Mouse (Mus musculus): Measurements from ENCODE around the gene Plxnb1.

Plxnb1 gene

DNA sequence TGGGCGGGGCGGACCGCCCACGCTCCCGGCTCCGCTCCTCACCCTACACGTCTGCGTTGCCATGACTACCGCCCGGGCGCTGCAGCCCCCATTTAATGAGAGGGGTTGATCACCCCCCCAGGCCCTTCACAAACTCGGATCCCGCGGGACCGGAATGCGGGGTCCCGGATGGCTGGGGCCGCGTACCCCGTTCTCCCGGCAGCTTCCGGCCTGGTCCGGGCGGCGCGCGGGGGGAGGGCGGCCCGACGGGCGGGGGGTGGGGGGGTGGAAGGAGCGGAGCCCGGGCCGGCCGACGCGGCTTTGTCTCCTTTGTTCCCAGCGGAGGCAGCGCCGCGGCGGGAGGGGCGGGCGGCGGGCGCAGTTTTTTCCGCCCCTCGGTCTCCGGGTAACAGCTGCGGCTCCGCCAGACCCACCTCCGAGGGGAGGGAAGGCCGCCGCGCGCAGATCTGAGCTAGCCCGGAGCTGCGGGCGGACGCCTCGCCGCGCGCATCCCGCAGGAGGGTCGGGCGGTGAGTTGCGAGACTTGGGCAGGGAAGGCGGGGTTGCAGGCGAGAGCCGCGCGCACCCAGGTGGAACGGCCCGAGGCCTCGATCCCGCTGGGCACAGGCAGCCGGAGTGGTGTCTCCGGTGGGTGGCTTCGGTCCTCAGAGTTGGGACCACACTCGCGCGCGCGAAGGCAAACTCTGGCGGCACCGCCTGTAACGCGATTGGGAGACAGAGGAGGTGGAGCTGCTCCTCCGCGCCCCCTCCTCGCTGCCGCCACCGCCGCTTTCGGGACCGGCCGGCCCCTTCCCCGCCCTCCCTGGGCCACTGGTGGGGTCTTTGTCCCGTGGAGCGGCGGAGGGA, at the start of gene Plxnb1:
TSS of gene Plxnb1 (plus strand) at position 253 of the 846 bp plus-strand sequence.
- no peak for DNase-seq (ENCODE audit: low spot score)

DNA sequence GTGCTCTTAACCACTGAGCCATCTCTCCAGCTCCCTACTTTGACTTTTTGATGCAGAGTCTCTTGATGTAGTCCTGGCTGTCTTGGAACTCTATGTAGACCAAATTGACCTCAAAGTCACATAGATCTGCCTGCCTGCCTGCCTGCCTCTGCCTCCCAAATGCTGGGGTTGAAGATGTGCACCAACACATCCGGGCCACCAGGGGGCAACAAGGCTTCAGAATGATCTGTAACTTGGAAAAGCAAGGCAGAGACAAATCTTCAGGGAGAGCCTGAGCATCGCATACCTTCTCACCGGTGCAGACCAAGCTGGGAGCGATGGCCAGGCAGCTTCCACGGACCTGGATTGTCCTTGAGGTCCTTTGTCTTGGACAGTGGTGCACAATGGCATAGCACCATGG, 48.9 kb upstream of the Plxnb1 start:
- DNase-seq (ENCODE audit: low spot score), result no peak

DNA sequence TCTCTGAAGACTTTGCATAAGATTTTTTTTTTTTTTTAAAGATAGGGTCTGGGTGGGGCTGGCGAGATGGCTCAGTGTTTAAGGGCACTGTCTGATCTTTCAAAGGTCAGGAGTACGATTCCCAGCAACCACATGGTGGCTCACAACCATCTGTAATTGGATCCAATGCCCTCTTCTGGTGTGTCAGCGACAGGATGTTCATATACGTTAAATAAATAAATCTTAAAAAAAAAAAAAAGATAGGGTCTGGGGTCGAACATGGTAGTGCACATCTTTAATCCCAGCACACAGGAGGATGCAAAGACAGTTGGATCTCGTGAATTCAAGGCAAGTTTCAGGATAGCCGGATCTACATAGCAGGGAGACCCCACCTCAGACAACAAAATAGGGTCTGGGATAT, 45.9 kb upstream of the Plxnb1 start:
- no peak for DNase-seq (ENCODE audit: low spot score)

- no peak for DNase-seq (ENCODE audit: low spot score)
Measured at GRCm38 (mm10) chr9:109049996-109050673, 45.1 kb upstream of the Plxnb1 start.

DNA sequence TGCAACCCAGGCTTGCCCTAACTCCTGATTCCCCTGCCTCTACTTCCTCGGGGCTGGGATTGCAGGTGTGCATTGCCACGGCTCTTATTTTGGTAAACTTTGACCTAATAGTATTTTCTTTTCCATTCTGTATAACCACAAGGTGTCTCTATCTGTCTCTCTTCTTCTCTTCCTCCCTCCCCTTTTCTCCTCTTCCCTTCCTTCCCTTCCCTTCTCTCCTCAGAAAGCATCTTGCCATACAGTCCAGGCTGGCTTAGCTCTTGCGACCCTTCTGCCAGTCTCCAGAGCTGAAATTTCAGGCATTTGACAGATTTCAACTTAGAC, 44.6 kb upstream of the Plxnb1 start:
- no peak for DNase-seq (ENCODE audit: low spot score)

GRCm38 (mm10) chr9:109051011-109051501, 44.1 kb upstream of the Plxnb1 start:
- no peak for DNase-seq (ENCODE audit: low spot score)

DNA sequence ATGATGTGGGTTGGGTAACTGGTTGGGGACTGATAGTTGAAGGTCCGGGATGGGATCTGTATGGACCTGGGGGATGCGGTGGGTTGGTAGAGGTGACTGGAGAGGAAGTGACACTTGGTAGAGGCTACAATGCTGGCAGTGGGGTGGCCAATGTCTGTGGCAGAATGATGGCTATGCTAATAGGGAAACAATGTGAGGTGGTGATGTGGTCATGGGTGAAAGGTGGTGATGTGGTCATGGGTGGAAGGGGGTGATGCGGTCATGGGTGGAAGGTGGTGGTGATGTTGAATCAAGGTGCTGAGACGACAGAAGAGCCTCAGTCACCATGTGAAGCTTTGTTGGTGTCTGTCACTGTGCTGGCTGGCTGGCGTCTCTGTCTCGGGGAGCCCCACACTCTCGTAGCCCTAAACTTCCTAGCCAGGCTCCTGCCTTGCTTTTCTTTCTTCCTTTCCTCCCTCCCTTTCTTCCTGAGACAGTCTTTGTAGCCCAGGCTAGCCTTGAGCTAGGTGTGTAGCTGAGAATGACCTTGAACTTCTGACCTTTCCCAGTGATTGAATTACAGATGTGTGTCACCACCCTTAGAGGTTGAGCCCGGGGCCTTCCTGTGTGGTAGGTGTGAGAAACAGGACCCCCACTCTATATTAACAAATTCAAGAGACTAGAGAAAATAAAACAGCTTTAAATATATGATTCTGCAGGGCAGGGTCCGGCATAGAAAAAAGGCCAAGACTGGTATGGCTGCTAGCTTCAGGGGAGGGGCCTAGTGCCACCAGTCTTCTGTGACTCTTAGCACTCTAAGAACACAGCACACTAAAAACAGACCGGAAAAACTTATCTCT, 43.3 kb upstream of the Plxnb1 start:
- no peak for DNase-seq (ENCODE audit: low spot score)

DNA sequence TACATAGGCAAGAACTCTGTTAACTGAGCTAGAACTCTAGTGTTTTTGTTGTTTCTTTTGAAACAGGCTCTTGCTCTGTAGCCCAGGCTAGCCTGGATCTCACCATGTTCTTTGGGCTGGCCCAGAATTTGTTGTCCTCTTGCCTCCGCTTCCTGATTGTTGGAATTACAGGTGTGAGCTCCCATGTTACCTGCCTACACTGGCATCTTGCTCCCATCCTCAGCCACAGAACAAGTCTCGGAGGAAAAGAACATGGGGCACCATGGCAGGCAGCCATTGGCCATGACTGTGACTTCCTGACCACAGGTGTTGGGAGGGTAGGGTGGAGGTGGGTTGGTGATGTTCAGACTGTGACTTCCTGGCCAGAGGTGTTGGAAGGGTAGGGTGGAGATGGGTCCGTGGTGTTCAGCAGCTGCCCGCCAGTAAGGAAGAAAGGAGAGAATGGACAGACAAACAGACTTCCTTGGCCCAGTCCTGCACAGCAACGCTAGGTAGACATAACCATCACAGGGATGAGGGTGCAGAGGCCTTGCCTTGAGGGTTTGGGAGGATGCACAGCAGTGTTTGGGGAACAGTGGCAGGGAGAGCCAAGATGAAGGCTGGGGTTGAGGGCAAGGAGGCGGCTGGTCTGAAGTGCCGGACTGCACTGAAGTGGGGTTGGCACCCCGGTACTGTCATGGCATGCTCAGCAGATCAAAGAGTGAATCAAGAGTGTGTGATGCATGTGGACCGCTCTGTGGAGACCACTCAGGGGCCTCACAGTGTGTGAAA, 42.5 kb upstream of the Plxnb1 start:
- no peak for DNase-seq (ENCODE audit: low spot score)

DNA sequence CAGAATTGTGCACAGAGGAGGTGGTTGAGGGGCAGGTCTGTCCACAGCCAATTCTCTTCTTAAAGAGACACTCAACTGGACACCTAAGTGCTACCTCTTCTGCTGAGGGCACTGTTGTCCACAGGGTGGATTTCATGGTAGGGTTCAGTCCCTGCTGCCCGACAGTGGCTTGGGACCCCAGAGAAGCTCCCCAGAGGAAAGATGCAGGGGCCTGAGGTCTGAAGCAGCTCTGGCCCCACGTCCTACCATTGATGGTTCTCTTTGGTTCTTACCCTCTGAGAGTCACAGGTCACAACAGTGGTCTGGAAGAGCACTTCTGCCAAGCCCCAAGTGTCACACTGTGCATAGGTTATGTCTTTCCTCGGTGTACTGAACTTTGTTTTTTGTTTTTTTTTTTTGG, 41.8 kb upstream of the Plxnb1 start:
- no peak for DNase-seq (ENCODE audit: low spot score)

- DNase-seq (ENCODE audit: low spot score), result no peak
Measured at GRCm38 (mm10) chr9:109053851-109054250, 41.3 kb upstream of the Plxnb1 start.

GRCm38 (mm10) chr9:109054712-109055111, 40.5 kb upstream of the Plxnb1 start:
- DNase-seq (ENCODE audit: low spot score), result peak; percentile 59

DNA sequence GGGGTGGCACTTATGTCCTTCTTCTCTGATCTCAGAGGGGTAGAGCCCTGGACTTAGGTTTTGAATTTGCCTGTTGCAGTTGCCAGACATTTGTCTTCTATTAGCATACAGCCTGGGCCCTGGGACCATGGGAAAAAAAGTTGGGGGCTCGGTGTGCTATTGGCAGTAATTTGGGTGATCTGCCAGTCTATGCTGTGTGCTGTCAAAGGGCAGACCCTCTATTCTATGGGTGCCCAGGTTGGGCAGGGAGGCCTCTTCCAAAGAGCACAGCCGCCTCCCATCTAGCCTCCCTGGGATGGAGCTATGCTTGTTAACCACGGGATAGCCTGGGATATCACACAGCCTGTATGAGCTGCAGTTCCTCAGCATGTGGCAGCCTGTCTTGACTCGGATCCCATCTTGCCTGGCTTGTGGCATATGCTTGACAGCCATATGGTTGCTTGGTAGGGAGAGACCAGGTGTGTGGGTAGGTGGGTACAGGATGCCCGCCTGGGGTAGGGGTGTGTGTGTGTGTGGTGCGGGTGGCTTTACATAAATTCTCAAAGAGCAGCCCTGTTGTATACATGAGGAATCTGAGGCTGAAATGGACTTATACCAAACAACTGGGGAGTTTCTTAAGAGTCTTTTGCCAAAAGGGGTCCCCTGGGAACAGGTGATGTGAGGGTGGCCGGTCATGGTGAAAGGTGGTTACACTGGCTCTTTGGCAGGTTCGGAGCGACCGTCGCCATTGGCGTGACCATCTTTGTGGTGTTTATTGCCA, 39.7 kb upstream of the Plxnb1 start:
- no peak for DNase-seq (ENCODE audit: low spot score)

DNA sequence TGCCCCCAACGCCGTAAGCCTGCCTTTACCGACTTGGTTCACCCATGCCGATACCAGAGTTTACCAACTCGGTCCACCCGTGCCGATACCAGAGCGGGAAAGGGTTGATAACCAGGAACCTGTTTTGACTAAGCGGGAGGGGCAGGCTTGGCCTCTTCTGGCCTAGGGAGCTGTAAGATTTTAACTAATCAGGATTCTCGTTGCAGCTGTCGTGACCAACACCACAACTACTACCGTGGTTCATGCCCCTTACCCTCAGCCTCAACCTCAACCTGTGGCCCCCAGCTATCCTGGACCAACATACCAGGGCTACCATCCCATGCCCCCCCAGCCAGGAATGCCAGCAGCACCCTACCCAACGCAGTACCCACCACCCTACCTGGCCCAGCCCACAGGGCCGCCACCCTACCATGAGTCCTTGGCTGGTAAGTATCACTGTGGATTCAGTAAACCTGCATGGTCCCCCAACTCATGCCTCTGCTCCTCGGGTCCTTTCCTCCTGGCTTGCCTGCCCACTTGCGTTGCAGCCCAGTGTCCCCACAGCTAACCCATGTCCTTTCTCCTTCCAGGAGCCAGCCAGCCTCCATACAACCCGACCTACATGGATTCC, 39.0 kb upstream of the Plxnb1 start:
- no peak for DNase-seq (ENCODE audit: low spot score)

DNA sequence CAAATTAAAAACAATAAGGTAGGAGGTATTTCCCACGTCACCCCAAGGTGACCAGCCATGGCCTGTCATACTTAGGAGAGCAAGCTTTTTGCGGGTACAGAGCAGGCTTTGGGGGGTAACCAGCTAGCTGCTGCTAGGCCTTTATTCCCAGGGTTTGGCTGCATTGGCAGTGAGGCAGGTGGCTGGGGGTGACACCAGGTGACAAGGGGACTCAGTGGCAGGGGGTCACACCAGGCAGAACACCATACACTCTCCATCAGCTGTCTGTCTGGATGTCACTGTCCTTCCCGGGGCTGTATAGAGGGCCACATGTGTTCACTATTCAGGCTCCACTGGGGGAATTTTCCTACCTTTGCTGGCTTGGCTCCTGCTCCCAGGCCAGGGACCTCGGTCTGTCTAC, 38.3 kb upstream of the Plxnb1 start:
- DNase-seq (ENCODE audit: low spot score), result no peak

GRCm38 (mm10) chr9:109057543-109057942, 37.6 kb upstream of the Plxnb1 start:
- no peak for DNase-seq (ENCODE audit: low spot score)

DNA sequence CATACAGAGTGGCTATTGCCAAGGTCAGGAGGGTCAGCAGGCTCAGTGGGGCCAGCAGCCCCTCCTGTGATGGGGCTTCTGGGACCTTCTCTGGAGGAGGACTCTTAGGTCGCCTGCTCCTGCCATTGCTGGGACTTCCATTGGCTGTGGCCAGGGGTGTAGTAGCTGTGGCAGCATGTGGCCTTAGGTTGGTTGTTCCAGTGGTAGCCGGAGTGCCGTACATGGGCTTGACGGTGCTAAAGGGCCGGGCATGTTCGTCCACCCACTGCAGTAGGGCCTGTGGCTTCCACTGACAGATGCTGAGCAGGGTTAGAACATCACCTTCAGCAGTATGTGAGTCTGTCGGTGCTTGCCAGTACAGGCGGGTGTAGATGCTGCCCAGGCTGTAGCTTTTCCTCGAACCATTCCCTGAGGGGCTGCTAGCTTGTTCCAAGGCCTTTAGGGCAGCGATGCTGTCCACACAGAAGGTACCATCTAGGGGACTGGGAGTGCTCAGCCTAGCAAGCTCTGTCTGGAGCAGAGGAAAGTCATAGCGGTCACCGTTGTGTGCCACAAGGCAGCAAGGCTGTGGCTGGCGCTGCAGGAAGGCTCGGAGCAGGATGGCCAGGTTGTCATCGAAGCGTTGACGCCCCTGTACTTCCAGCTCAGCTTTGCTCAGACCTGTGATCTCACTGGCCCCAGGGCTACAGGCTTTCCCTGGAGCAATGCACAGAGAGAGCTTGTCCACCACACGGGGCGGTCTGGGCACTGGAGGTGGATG, 37.0 kb upstream of the Plxnb1 start:
- no peak for DNase-seq (ENCODE audit: low spot score)

DNA sequence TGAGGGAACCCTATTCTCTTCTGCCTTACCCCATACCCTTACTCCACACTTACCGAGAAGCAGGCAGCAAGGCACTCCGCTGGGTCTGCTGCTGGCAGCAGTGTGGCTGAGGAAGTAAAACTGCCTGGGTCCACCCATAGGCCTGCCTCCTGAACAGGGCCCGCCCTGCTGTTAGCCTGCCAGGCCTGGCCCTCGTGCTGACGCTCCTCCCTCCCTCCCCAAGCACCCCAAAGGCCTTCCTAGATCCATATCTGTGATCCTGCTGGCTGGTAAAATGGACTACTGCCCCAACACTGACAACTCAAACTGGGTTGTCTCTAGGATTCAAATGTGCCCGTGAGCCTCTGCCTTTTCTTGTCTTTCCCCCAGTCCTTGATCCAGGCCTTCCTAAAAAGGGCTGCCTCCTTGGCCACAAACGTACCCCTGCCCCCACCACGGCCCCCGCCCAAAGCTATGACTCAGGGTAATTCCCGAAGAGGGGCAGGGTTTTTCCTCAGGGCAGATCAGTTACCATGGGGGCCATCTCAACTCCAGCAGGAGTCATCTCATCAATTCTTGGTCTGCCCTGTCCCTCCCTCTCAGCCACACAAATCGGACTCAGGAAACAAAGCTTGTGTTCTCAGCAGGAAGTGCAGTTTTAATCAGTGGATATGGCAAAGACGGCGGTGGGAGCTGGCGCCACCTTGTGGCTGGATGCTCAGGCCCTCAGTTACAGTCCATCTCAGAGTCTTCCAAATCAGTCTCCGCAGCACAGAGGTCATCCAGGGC, 35.9 kb upstream of the Plxnb1 start, which contains the start of gene Trex1:
TSS of gene Trex1 (minus strand) at position 599 of the 768 bp plus-strand sequence.
- DNase-seq (ENCODE audit: low spot score), result peak; percentile 91

- DNase-seq (ENCODE audit: low spot score), result no peak
Measured at GRCm38 (mm10) chr9:109060184-109060897, 34.8 kb upstream of the Plxnb1 start.

Data from layer of hippocampus, adult 9-10 months (tissue).